Mouse (Mus musculus) common myeloid progenitor, adult 5-6 weeks (primary cell): ENCODE results near the gene Ak4. TPM values are rescaled to one million over a fixed set of nuclear protein-coding genes. Genes with fewer than 3 reads are reported as not detected.

ENCODE experiments used
- ATAC-seq: replicated peaks from 2 replicates; pipeline ENCODE4 v1.8.0; 2016; ENCODE audit warnings: low read depth, mild to moderate bottlenecking, moderate TSS enrichment, inconsistent platforms; ENCODE audit not compliant: poor library complexity, severe bottlenecking
- total RNA-seq: library from RNA; stranded (forward); fragments of 200-1000, 187-1606 nt; gene quantifications from 2 replicates; pipeline ENCODE4 v1.2.3, GENCODE M21; 2017

The Ak4 gene
- total RNA-seq, 1 experiment from 2014 or later: 6.6 TPM

GRCm38 (mm10) chr4:101450150-101450780 is 31.2 kb downstream of the Ak4 start:
- ATAC-seq: no peak

DNA sequence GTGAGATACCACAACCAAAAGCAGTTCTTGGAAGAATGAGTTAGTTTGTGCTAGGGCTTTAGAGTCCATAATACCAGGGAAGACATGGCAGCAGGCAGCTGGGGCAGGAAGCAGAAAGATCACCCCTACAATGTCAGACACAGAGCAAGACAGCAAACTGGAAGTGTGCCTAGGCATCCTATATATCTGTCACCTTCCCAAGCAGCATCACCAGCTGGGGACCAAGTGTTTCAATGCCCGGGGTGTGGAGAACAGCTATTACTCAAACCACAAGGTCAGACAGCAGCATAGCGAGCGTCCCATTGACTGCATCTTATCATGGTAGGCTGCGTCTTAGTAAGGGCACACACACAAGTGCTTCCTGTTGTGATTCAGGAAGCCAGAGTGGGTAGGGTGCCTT is 32.0 kb downstream of the Ak4 start:
- ATAC-seq: no peak

- ATAC-seq: no peak
Measured at GRCm38 (mm10) chr4:101452829-101453228, 33.8 kb downstream of the Ak4 start.

DNA sequence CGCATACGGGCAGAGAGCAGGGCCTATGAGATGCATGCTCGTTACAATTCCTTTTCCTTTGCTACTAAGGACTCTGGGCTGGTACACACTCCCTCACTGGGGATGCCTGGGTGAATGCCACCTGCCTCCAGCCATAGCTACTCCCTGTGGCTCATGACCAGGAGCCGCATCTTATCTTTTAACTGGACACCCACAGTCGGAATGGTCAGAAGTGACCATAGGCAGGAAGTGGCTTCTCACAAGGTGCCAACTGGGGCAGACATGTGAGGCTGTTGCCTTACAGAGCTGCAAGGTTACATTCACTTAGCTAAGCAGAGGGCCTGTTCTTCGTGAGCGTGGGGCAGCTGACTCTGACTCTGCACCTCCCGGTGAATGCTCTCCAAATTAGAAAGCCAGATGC is 38.1 kb downstream of the Ak4 start:
- no peak for ATAC-seq

GRCm38 (mm10) chr4:101458341-101458740 is 39.3 kb downstream of the Ak4 start:
- ATAC-seq: peak; percentile 87

GRCm38 (mm10) chr4:101459358-101459757 is 40.3 kb downstream of the Ak4 start:
- no peak for ATAC-seq

DNA sequence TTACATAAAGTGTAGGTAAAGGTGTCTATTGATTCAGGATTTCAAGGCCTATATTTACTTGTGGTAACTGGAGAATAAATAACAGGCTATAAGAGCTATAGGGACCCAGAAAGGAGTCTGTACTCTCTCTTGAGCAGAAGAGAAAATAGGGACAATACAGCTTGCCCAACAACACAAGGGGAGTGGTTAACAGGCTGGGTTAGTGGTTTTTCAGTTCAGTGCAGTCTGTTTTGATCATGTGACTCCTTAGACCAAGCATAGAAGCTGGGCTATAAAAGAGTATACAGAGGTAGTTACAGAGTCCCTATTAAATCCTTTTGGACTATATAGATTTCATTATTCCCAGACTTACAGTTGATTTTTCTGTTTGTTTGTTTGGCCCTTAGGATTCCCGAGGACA is 41.0 kb downstream of the Ak4 start:
- ATAC-seq: 0 out of 2 replicates have a peak, but pooled peaks have one; percentile 48

- ATAC-seq: no peak
Measured at GRCm38 (mm10) chr4:101462065-101462464, 43.0 kb downstream of the Ak4 start.

DNA sequence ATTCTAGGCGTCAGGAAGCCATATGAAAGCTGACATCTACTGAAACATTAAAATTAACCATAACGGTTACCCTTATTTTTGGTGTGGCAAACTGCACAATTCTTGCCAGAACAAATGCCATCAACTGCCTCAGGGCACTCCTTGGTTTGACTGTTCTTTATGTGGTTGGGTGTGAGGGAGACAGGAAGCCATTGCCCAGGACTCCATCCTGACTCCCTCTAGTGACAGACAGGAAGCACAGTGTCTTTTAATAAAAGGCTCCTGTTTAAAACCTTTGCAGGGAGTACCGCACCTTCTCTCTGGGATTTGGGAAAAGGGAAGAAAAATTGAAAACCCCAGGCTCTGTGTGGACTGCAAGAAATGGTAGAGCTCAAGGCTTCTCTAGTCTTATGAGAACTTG is 47.2 kb downstream of the Ak4 start:
- ATAC-seq: peak; percentile 74; the same call in 1 of the 2 replicates

GRCm38 (mm10) chr4:101469242-101469641 is 50.2 kb downstream of the Ak4 start:
- ATAC-seq: no peak

- peak; percentile 76 for ATAC-seq
Measured at GRCm38 (mm10) chr4:101470543-101470942, 51.5 kb downstream of the Ak4 start.

- ATAC-seq: no peak
Measured at GRCm38 (mm10) chr4:101472767-101473166, 53.7 kb downstream of the Ak4 start.

DNA sequence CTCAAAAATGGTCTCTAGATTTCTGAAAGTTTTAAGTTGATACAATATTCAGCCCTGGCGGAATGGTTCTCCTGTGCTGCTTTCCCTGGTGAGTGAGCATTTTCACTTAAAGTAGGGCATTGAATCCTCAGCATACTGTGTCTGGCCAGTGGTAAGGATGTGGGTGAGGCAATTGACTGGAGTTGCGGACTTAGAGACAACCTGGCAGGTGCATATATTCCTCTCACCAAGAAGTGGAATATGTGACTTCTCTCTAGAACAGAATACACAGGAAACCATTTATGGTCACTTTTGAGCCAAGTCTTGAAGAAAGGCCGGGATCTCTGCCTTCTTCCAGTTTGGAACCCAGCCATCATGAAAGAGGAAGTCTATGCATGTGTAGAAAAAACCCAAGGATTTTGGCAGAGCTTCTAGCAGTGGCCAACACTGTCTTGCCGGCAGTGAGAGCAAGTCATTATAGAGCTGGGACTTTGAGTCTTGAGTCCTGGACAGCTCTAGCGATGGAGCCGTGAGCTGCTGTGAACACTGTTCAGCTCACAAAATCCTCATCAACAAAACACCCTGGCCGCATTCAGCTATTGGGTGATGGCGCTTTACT is 71.3 kb downstream of the Ak4 start:
- ATAC-seq: peak; percentile 79

DNA sequence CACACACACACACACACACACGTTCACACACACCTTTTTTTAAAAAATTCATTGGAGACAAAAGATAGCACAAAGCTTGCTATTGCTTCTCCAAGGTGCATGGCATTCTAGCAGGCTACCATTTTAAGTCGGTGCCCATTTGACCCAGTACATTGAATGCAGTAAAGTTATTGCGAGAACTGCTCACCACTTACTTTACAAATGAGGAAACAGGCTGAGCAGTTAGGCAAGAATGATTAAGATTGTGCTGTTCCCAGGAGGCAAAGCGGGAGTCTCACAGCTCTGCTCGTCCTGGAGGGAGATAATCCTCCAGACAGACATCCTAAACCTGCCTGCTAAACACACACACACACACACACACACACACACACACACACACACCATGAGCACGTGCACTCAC is 72.6 kb downstream of the Ak4 start:
- ATAC-seq: no peak

GRCm38 (mm10) chr4:101493611-101494197 is 74.6 kb downstream of the Ak4 start:
- no peak for ATAC-seq

GRCm38 (mm10) chr4:101496188-101496533 is 77.1 kb downstream of the Ak4 start:
- ATAC-seq: no peak

- ATAC-seq: peak; percentile 62
Measured at GRCm38 (mm10) chr4:101496534-101497237, 77.6 kb downstream of the Ak4 start, which contains the start of gene Dnajc6. Dnajc6 (plus strand) TSS chr4:101496648.

DNA sequence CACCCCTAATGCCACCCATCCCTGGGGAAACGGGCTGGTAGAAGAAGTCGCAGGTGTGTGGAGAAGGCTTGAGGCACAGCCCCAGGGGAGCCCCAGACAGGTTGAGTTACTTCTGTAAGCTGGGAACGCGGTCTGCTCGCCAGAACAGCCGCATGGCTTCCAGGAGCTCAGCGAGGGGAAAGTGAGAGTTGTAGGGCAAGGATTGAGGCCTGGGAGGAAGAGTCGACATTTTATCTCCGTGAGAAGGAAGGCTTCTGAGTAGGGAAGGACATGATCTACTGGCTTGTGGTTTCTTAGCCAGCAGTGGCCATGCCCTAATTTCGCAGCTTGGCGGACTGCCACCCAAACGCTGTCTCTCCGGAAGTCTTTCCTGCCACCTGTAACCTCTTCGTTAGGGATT is 78.3 kb downstream of the Ak4 start:
- peak; percentile 80 for ATAC-seq

GRCm38 (mm10) chr4:101504470-101505007 is 85.5 kb downstream of the Ak4 start:
- no peak for ATAC-seq

DNA sequence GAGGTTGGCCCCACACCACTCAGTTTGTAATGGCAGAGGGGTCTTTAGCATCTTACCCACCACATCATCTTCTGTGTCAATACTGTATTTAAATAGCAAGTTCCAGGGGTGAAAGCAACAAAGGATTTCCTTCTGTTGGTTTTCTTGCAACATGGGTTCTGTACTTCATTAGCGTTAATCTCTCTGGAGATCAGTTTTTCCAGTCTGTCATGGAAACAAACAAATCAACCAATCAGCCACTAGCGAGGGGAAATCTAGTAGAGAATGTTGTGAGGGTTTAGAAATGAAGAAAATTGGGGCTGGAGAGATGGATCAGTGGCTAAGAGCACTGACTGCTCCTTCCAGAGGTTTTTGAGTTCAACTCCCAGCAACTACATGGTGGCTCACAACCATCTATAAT is 86.9 kb downstream of the Ak4 start:
- no peak for ATAC-seq

GRCm38 (mm10) chr4:101506372-101506771 is 87.3 kb downstream of the Ak4 start:
- ATAC-seq: no peak
